In the genomic region with DNA sequence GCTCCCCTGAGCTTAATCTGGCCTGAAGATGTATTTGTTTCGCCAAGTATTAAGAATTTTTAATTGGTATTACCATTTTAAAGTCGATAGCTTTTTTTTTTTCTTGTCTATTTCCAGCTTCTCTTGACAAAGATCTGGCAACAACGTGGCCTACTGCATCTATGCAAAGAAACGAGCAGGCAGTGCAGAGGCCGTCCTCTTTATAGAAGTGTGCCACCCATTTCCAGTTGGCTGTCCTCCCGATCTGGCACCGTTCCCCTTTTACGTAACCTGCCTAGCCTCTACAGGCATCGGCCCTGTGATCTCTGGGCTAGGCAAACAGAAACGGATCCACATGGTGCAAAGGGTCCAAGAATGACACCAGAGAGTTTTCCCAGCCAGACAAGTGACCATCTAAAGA, we compare ENCODE assay signal across 9 mouse cellular contexts. TPM values are rescaled to one million over a fixed set of nuclear protein-coding genes. Genes with fewer than 3 reads are reported as not detected.
DNase-seq lines count a peak whose midpoint lies in the region; ATAC-seq and TF ChIP-seq lines count a peak whose summit lies in the region.
"Had no signal": no experiment of that assay in that cellular context is flagged by ENCODE, and none has a peak within 500 bp of the region (broad histone marks: within the 10 kb centered on the region; RNA-seq: fewer than 3 reads in every experiment).

No protein-coding gene starts in this region.

- WGBS in heart, embryonic 12.5 days: 43% methylated on average over 10 of the region's 10 CpGs

- peaks cover 16% of the 10 kb centered on the region for H3K79me2 ChIP-seq in CH12.LX (replicated peaks; ENCODE audit: control insufficient read depth, extremely low read depth, insufficient read depth, poor library complexity, severe bottlenecking)

- TF ChIP-seq CTCF in CH12.LX (conservative IDR thresholded peaks at IDR 0.05 in 1 of 2, IDR thresholded peaks at IDR 0.05 in 1 of 2; ENCODE audit: low read depth in 2 of 2, low read length in 2 of 2): no peak

- no peak overlapping the region for H3K4me3 ChIP-seq in CH12.LX (replicated peaks in 1 of 3; ENCODE audit: low read depth in 2 of 3, low read length in 2 of 3, poor library complexity in 1 of 3)
- no peak overlapping the region for H3K4me3 ChIP-seq in heart, embryonic 12.5 days

- no peak for ATAC-seq in heart, embryonic 12.5 days (ENCODE audit: insufficient number of reproducible peaks, low FRiP score)

- in situ Hi-C loops in CH12.LX (cut with MboI; ENCODE audit: low pct_ligation_motif_present, low pct_unique_long_range_greater_than_20kb, low sequenced_read_pairs): loop anchor here (25.0 kb wide), 1 partner anchor 471 kb away; a partner anchor contains a TSS

- peaks cover 6 to 7% of the 10 kb centered on the region in 2 experiments for H3K4me1 ChIP-seq in CH12.LX (ENCODE audit: control insufficient read depth in 1 of 2, insufficient read depth in 2 of 2)
- H3K4me1 ChIP-seq in heart, embryonic 12.5 days (replicated peaks): peaks cover 8% of the 10 kb centered on the region

- no peaks in the 10 kb centered on the region for H3K36me3 ChIP-seq in CH12.LX (replicated peaks in 1 of 2; ENCODE audit: control insufficient read depth in 1 of 2, insufficient read depth in 1 of 2, low read length in 1 of 2)
- no peaks in the 10 kb centered on the region for H3K36me3 ChIP-seq in heart, embryonic 12.5 days
- H3K36me3 ChIP-seq: embryonic facial prominence, embryonic 15.5 days had no signal

- no peak for TF ChIP-seq RAD21 in CH12.LX (IDR thresholded peaks at IDR 0.05; ENCODE audit: low read depth, low read length)

- H3K27ac ChIP-seq in CH12.LX (ENCODE audit: insufficient read depth, low read depth): no peak overlapping the region
- no peak overlapping the region for H3K27ac ChIP-seq in heart, embryonic 12.5 days (ENCODE audit: poor library complexity, severe bottlenecking)
- H3K27ac ChIP-seq: embryonic facial prominence, embryonic 15.5 days had no signal

- dilution Hi-C loops in CH12.LX (cut with MboI; ENCODE audit: extremely low pct_ligation_motif_present, extremely low pct_unique_long_range_greater_than_20kb, low sequenced_read_pairs): no loop called here

- H3K9me3 ChIP-seq in CH12.LX (replicated peaks; ENCODE audit: low read length): no peaks in the 10 kb centered on the region
- no peaks in the 10 kb centered on the region for H3K9me3 ChIP-seq in heart, embryonic 12.5 days (replicated peaks)
- H3K9me3 ChIP-seq: embryonic facial prominence, embryonic 15.5 days had no signal

- peak overlapping the region; percentile 96; the same call in 1 of the 2 replicates for H3K9ac ChIP-seq in CH12.LX (ENCODE audit: insufficient read depth, low read depth)
- no peak overlapping the region for H3K9ac ChIP-seq in heart, embryonic 12.5 days
- H3K9ac ChIP-seq: embryonic facial prominence, embryonic 15.5 days had no signal

- TF ChIP-seq EP300 in CH12.LX (IDR thresholded peaks at IDR 0.05; ENCODE audit: low read length): 0 out of 2 replicates have a peak, but pooled peaks have one; percentile 5

- peak; percentile 28; the same call in 1 of the 2 replicates for TF ChIP-seq POLR2A in CH12.LX (IDR thresholded peaks at IDR 0.05; ENCODE audit: low read depth, low read length)

- peak overlapping the region; percentile 99 for H3K4me2 ChIP-seq in CH12.LX (ENCODE audit: insufficient read depth, low read depth, poor library complexity, severe bottlenecking)
- H3K4me2 ChIP-seq in heart, embryonic 12.5 days: peak overlapping the region; percentile 23; the same call in 1 of the 2 replicates

- DNase-seq in 3134 (ENCODE audit: extremely low read depth, insufficient read length, low spot score): peak; percentile 65
- DNase-seq in CH12.LX (ENCODE audit: extremely low read depth): no peak
- DNase-seq in cerebellum, adult 8-10 months: peak; percentile 89
- peak; percentile 43 for DNase-seq in left cerebral cortex, adult 11 months (ENCODE audit: low spot score)
- DNase-seq in lung, postnatal 4 days: peak; percentile 85 to 87
- DNase-seq in spleen, postnatal 36 days (ENCODE audit: low spot score in 2 of 2): peak; percentile 64 to 78
- DNase-seq in yolk sac, embryonic 10.5 days (ENCODE audit: low spot score): no peak

- no peaks in the 10 kb centered on the region for H3K27me3 ChIP-seq in CH12.LX (replicated peaks)
- H3K27me3 ChIP-seq in heart, embryonic 12.5 days (replicated peaks): no peaks in the 10 kb centered on the region
- H3K27me3 ChIP-seq: embryonic facial prominence, embryonic 15.5 days had no signal

TF ChIP-seq in CH12.LX, 34 proteins besides CTCF, POLR2A, EP300 and RAD21:
- TF ChIP-seq ZNF384 (IDR thresholded peaks at IDR 0.05; ENCODE audit: low read depth, low read length): peak; percentile 7; the same call in 1 of the 2 replicates
- 0 out of 2 replicates have a peak, but pooled peaks have one; percentile 35 for TF ChIP-seq TBP (conservative IDR thresholded peaks at IDR 0.05; ENCODE audit: low read depth, low read length)
- TF ChIP-seq IRF4 (IDR thresholded peaks at IDR 0.05; ENCODE audit: low read depth, low read length): 0 out of 2 replicates have a peak, but pooled peaks have one; percentile 21
- no peak for TF ChIP-seq PAX5 (IDR thresholded peaks at IDR 0.05; ENCODE audit: low read length)
- no peak; the same call in 1 of the 2 replicates for TF ChIP-seq MXI1 (IDR thresholded peaks at IDR 0.05; ENCODE audit: low read depth, low read length)
- no peak for TF ChIP-seq POLR2AphosphoS2 (IDR thresholded peaks at IDR 0.05; ENCODE audit: low read depth, low read length)
- no peak for TF ChIP-seq ZMIZ1 (IDR thresholded peaks at IDR 0.05; ENCODE audit: low read depth, low read length)
- 0 out of 2 replicates have a peak, but pooled peaks have one; percentile 23 for TF ChIP-seq MAX (IDR thresholded peaks at IDR 0.05; ENCODE audit: low read length)
- 0 out of 2 replicates have a peak, but pooled peaks have one; percentile 20 for TF ChIP-seq SIN3A (IDR thresholded peaks at IDR 0.05; ENCODE audit: low read length)
- TF ChIP-seq BHLHE40 (IDR thresholded peaks at IDR 0.05; ENCODE audit: low read depth, low read length): peak; percentile 57; the same call in 1 of the 2 replicates

RNA-seq across cellular contexts. Expression of a gene that starts 1.9 kb away (rescaled TPM):
- 7.1 and 9.6 TPM in 2 replicates for total RNA-seq in CH12.LX (2012; rRNA removed)
- 9.2 and 10.3 TPM in 2 replicates for total RNA-seq in CH12.LX (2014; rRNA removed)
- polyA plus RNA-seq in CH12.LX (2012; ENCODE audit: insufficient read length, low read depth): 7.2 and 7.9 TPM in 2 replicates
- polyA plus RNA-seq in heart, embryonic 12.5 days (2016; fragmentation: Nextera tagmentation; extraction: Ambion mirVana): 8.3 and 8.4 TPM in 2 replicates

RNA-seq across cellular contexts. Expression of a gene that starts 41.1 kb away (rescaled TPM):
- total RNA-seq in CH12.LX (2012; rRNA removed): 12.1 and 13.6 TPM in 2 replicates
- 24.3 and 26.6 TPM in 2 replicates for total RNA-seq in CH12.LX (2014; rRNA removed)
- 15.4 and 20.2 TPM in 2 replicates for polyA plus RNA-seq in CH12.LX (2012; ENCODE audit: insufficient read length, low read depth)
- 19.5 and 20.8 TPM in 2 replicates for polyA plus RNA-seq in heart, embryonic 12.5 days (2016; fragmentation: Nextera tagmentation; extraction: Ambion mirVana)

RNA-seq across cellular contexts. Expression of a gene that starts 41.2 kb away (rescaled TPM):
- total RNA-seq in CH12.LX (2012; rRNA removed) (8.3 and 11.4 TPM in 2 replicates), CH12.LX (2014; rRNA removed) (12.0 and 15.8 TPM in 2 replicates)
- polyA plus RNA-seq in CH12.LX (2012; ENCODE audit: insufficient read length, low read depth): 8.4 and 10.2 TPM in 2 replicates
- 31.1 and 31.2 TPM in 2 replicates for polyA plus RNA-seq in heart, embryonic 12.5 days (2016; fragmentation: Nextera tagmentation; extraction: Ambion mirVana)

Comparison
In these comparisons a context has a peak if more than half of its experiments do, and no peak if none do; other contexts are left out.
1. DNase-seq: peak in 3134 (single experiment), cerebellum, adult 8-10 months (single experiment), left cerebral cortex, adult 11 months (single experiment), lung, postnatal 4 days (2 of 2) and spleen, postnatal 36 days (2 of 2); none in CH12.LX (single experiment) and yolk sac, embryonic 10.5 days (single experiment).